Mouse (Mus musculus) C2C12 (cell line): ENCODE measurements around the gene Ets1.

ENCODE experiments used
- CEBPB ChIP-seq: IDR thresholded peaks from one replicate; pipeline ENCODE4 v1.6.1; 2011; ENCODE audit warnings: low read depth, mild to moderate bottlenecking, control low read depth, moderate library complexity
- CTCF ChIP-seq: IDR thresholded peaks from one replicate; pipeline ENCODE4 v1.5.1; 2011; ENCODE audit not compliant: control insufficient read depth, insufficient read depth, insufficient read length
- MAX ChIP-seq: IDR thresholded peaks from one replicate; pipeline ENCODE4 v1.6.1; 2011; ENCODE audit warnings: mild to moderate bottlenecking, control low read depth
- MYOG ChIP-seq: IDR thresholded peaks from one replicate; pipeline ENCODE4 v1.6.1; 2011; ENCODE audit not compliant: control insufficient read depth, insufficient read length; ENCODE audit errors: extremely low read depth

DNA sequence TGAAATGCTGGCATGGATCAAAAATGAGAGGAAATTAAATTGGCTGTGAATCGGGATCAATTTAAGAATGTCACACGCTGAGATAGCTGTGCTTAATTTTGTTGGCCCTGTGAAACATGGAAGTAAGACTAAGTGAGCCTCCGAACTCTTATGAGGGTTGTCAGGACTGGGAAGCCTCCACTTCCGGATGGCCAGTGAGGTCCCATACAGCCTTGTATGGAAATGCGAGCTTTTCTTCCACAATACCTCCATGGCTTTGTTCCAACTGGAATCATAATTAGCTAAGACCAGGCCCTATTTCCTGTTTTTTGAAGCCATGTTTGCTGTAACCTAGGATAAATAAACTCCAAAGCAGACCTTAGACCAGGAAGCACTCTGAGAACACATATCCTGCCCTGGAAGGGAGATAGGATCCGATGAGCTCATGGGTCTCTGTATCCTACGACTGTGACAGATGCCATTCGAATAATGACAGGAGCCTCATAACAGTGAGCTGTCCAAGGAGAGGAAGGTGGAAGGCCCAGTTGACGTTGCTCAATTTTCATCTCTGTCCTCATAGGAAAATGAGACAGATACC is 17.4 kb upstream of the Ets1 start:
- no peak for TF ChIP-seq CTCF
- no peak for TF ChIP-seq MYOG
- no peak for TF ChIP-seq MAX
- no peak for TF ChIP-seq CEBPB
